Mouse (Mus musculus) spleen, postnatal 14 days (tissue): ENCODE results near the gene Pgc.

ENCODE experiments used
- DNase-seq, 2 experiments: peaks; one replicate each; pipeline ENCODE4 v3.0.0; 2021 to 2022; ENCODE audit warnings: low spot score in 2 of 2

Pgc gene

GRCm38 (mm10) chr17:47726566-47726965 lies at the start of gene Pgc:
Gene Pgc (plus strand): TSS chr17:47726842.
- DNase-seq: no peak

- no peak for DNase-seq
These were observed 48.4 kb upstream of the Pgc start for GRCm38 (mm10) chr17:47678238-47678637.

- no peak for DNase-seq
These were observed 47.9 kb upstream of the Pgc start for GRCm38 (mm10) chr17:47678702-47679101.

- DNase-seq: no peak
These were observed 43.8 kb upstream of the Pgc start for GRCm38 (mm10) chr17:47682836-47683235.

GRCm38 (mm10) chr17:47687409-47688343 lies 39.0 kb upstream of the Pgc start:
- DNase-seq: peak; percentile 80 to 88

DNA sequence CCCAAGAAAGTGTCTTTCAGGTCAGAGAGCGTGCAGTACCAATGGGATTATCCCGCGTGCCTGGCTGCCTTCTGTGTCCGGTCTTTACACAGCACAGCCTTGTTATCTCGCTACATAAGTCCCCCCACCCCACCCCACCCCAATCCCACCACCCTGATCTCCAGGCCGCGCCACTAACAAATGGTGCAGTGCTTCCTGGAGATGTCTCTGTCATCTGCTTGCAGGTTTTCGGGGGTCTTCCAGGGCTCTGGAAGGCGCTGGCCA lies 38.4 kb upstream of the Pgc start, which contains the start of gene Tomm6:
Gene Tomm6 (minus strand): TSS at position 43 of the 264 bp plus-strand sequence.
- no peak for DNase-seq

- DNase-seq: peak; percentile 33 to 49
These were observed 37.8 kb upstream of the Pgc start, which contains the start of gene Frs3 for GRCm38 (mm10) chr17:47688608-47689575. Gene Frs3 (plus strand): TSS chr17:47689030.

DNA sequence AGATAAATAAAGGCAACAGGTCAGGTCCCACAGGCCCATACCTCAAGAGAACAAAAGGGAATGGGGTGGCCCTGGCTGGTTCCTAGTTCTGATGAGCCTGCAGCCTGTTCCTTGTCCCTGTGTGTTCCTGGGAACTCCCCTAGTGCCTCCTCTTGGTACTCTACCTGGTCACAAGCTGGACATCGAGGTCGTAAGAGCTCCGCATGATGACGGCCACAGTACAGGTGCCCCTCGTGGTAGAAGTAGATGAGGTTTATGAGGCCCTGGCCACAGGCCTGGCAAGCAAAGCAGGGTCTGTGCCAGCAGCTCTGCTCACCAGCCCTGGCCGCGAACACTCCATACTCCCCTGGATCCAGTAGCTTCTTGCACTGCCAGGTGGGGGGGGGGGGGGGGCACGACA lies 36.7 kb upstream of the Pgc start:
- DNase-seq: no peak

GRCm38 (mm10) chr17:47691650-47692049 lies 35.0 kb upstream of the Pgc start:
- DNase-seq: no peak

- no peak for DNase-seq
These were observed 32.8 kb upstream of the Pgc start for GRCm38 (mm10) chr17:47693671-47694441.

- DNase-seq: no peak
These were observed 32.4 kb upstream of the Pgc start, which contains the start of gene Gm21981 for GRCm38 (mm10) chr17:47694442-47694502. Gene Gm21981 (minus strand): TSS chr17:47694455.

DNA sequence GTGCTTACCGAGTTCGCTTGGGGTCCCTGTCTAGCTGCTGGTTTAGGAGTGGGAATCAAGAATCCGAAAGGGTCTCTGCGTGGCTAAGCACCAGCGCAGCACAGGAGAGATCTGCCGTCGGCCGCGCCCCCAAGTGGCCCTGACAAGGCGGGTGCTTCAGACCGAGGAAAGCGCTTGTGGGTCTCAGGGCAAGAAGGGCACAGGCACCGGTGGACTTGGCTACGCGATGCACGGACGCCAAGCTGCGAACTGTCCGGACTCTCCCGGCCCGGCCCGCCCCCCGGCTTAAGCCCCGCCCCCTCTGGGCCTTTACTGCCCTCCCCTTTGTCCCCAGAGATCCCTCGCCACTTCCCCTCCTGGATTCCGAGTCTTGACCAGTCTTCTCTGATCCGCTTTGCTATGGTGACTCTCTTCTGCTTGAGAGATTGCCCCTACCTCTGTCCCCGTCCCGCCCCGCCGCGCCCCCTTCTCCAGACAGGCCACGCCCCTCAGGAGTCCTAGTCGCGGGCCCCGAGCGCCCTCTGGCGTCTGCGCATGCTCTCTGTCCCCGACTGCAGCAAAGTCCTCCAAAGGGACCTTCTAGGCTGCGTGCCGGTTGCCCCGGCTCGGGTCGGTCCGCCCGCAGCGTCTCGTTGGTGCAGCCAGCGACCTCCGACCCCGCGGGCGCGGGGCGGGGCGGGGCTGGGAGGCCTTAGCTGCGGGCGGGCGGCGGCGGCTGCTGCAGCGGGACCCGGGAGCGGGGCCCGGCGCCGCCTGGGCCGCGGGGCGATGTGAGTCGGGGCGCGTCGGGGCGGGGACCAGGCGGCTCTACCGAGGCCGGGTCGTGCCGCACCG lies 31.9 kb upstream of the Pgc start, which contains the start of gene Prickle4:
Gene Prickle4 (minus strand): TSS at position 234 of the 834 bp plus-strand sequence.
- DNase-seq: peak; percentile 89 to 95

GRCm38 (mm10) chr17:47695337-47695710 lies 31.3 kb upstream of the Pgc start:
- DNase-seq: no peak

DNA sequence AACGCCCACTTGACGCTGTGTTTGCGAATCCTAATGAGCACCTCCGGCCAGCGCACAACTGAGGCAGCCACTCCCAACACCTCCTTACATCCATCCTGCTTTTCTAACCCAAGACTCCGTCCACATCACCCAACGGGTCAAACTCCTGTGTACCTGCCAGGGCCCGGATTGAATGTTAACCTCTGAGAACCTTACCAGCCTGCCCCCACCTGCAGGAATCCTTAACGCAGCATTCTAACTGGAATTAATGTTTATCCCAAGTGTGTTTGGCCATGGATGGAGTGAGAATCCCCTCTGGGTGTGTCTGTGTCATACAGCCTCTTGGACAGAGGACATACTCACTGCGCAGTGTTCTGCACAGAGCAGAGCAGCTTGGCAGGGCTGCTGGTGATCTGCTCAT lies 28.5 kb upstream of the Pgc start:
- no peak for DNase-seq

DNA sequence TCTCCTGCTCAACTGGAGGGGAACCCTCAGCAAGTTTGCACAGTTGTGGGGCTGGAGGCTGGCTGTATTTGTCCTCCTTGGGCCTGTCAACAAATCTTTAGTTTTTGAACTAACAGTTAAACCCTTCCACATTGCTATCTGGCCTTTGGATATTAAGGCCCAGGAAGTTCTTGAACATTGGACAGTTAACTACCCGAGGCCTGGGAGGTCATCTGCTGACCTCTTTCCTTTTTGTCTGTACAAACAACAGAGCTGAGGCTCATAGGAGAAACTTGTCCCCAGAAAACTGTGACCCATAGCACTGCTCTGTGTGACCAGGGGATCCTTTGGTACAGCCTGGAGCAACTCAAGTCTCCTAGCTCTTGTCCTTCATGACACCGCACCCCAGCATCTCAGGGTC lies 27.6 kb upstream of the Pgc start:
- no peak for DNase-seq

DNA sequence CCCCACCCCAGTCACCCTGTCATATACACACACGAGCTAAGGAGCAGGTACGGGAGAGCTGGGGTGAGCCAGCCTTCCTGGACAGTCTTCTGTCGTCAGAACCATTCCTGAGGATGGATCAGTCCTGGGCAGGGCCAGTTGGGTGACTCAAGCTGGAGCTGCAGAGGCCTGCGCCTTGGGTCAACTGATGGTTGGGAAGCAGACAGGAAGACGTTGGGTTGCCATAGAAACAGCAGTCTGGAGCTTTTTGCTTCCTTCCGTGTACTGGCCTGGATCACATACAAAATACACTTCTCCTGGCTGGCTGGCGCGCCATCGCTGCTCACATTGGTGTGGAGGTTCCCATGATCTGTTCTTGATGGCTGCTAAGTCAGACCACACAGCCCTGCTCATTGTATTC lies 24.8 kb upstream of the Pgc start:
- DNase-seq: no peak

DNA sequence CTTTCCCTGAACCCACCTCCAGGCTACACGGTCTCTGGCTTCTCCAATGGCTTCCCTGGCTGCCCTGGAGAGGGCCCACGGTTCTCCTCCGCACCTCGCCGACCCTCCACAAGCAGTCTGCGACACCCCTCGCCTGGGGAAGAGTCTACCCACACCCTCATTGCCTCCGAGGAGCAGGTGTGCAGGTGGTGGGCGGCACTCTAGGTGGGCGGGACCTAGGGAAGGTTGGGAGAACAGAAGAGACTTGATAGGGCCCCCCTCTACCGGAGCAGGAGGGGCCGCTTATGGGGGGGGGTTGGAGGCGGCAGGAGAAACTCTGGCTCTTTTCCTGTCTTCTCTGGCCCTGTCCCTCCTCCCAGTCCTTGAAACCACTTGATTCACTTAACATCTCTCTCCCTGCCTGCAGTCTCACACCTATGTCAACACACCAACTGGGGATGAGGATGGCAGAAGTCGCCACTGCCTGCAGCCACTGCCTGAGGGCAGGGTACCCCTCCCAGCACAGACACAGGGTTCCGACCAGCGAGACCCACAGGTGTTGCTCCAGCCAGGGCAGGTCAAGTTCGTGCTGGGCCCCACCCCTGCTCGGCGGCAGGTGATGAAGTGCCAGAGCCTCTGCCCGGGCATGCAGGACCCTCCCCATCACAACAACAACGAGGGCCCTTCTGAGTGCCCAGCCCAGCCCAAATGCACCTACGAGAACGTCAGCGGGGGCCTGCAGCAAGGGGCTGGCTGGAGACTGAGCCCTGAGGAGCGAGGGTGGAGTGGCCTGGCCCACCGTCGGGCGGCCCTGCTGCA lies 23.9 kb upstream of the Pgc start:
- no peak for DNase-seq

GRCm38 (mm10) chr17:47703556-47703955 lies 23.1 kb upstream of the Pgc start:
- no peak for DNase-seq

DNA sequence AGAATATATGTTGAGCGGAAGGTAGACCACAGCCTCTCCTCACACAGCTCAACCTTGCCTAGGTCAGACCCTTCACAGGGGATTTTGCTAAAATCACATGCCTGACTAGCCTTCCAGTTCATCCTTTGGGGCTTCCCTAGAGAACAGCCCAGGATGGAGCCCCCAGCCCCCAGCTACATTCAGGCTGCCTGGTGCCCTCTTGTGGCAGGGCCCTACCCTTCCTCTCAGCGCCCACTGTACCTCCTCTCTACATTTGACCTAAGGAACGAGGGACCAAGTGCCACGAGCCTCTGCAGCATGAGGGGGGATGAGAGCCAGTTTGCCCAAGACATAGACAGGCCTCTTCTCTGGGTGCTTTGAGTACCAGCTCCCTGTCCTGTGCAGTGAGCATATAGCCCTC lies 21.9 kb upstream of the Pgc start:
- no peak for DNase-seq

- no peak for DNase-seq
These were observed 20.4 kb upstream of the Pgc start for GRCm38 (mm10) chr17:47706196-47706595.

GRCm38 (mm10) chr17:47707961-47708360 lies 18.7 kb upstream of the Pgc start:
- DNase-seq: no peak
